Mouse (Mus musculus) liver, embryonic 15.5 days (tissue): Measurements from ENCODE around the gene Gm14226. TPM values are rescaled to one million over a fixed set of nuclear protein-coding genes. Genes with fewer than 3 reads are reported as not detected.
A peak's percentile ranks its signal among the peaks of the same experiment; 100 is the strongest.
"Not testable (repeated sequence)": the region's sequence is repeated elsewhere in the genome, so short reads cannot be mapped to it uniquely, and the experiment has no call there.

ENCODE experiments used
- ATAC-seq: fragments of 200-750 bp; cut with Nextera tagmentation; 2 replicates; pipeline ENCODE4 v1.8.0; 2017; ENCODE audit warnings: moderate number of reproducible peaks, mild to moderate bottlenecking, moderate library complexity; ENCODE audit not compliant: insufficient read depth
- H3K27ac ChIP-seq: fragments of 300-500 bp; sonication (generic); replicated peaks from 2 replicates; pipeline ENCODE4 v1.5.1; 2015; ENCODE audit warnings: mild to moderate bottlenecking, inconsistent platforms
- H3K27me3 ChIP-seq: fragments of 300-500 bp; sonication (generic); 2 replicates; pipeline ENCODE4 v1.6.1; 2015; ENCODE audit warnings: mild to moderate bottlenecking, inconsistent platforms
- H3K36me3 ChIP-seq: fragments of 300-500 bp; sonication (generic); replicated peaks from 2 replicates; pipeline ENCODE4 v1.6.1; 2015; ENCODE audit warnings: moderate library complexity, mild to moderate bottlenecking, inconsistent platforms
- H3K4me1 ChIP-seq: fragments of 300-500 bp; sonication (generic); replicated peaks from 2 replicates; pipeline ENCODE4 v1.6.1; 2015; ENCODE audit warnings: inconsistent platforms
- H3K4me2 ChIP-seq: fragments of 300-500 bp; sonication (generic); 2 replicates; pipeline ENCODE4 v1.6.1; 2015; ENCODE audit warnings: moderate library complexity, mild to moderate bottlenecking, inconsistent platforms
- H3K4me3 ChIP-seq: fragments of 300-500 bp; sonication (generic); replicated peaks from 2 replicates; pipeline ENCODE4 v1.5.1; 2015; ENCODE audit warnings: mild to moderate bottlenecking, inconsistent platforms
- H3K9ac ChIP-seq: fragments of 300-500 bp; sonication (generic); 2 replicates; pipeline ENCODE4 v1.6.1; 2015; ENCODE audit warnings: moderate library complexity, mild to moderate bottlenecking, inconsistent platforms
- H3K9me3 ChIP-seq: fragments of 300-500 bp; sonication (generic); replicated peaks from 2 replicates; pipeline ENCODE4 v1.6.1; 2016; ENCODE audit warnings: inconsistent platforms
- WGBS: fragments of 180-500 bp; shearing (Covaris S2); methylation state at CpG from one replicate; pipeline ENCODE4 v1.1.7; 2015; ENCODE audit warnings: mixed read lengths; ENCODE audit not compliant: insufficient replicate concordance; 5-methylcytosine and 5-hydroxymethylcytosine counted together
- polyA plus RNA-seq: library from polyadenylated mRNA; unstranded; fragments of >200 nt; fragmentation: Nextera tagmentation; extraction: Ambion mirVana; gene quantifications from 2 replicates; pipeline ENCODE4 v1.2.1, GENCODE M21; 2015

The Gm14226 gene
- polyA plus RNA-seq, 1 experiment from 2014 or later = 0.32 TPM

DNA sequence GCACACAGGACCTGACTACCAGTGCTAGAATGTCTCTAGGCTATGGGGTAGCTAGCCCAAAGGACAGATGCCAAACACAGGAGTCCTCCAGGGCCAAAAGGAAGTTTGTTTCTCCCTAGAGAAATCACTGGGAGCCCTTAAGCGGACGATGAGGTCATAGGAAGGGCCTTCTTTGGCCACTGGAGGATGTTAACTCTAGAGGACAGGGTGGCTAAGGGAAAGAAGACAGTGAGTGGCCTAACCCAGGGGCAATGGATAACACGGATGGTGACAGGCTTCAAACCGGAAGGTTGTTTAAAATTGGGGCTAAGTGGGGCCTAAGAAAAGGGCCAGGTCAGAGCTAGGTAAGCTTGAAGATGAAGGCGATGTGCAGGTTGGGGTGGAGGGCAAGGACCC lies 32.0 kb downstream of the Gm14226 start:
- H3K4me2 ChIP-seq = peak overlapping the region; percentile 93
- H3K4me1 ChIP-seq = peaks cover 26% of the 10 kb centered on the region
- 31% methylated on average over 5 of the region's 5 CpGs for WGBS
- no peaks in the 10 kb centered on the region for H3K27me3 ChIP-seq
- peak overlapping the region; percentile 69 for H3K9ac ChIP-seq
- peak; percentile 19 for ATAC-seq
- H3K27ac ChIP-seq = peak overlapping the region; percentile 57
- H3K36me3 ChIP-seq = no peaks in the 10 kb centered on the region
- H3K4me3 ChIP-seq = peak overlapping the region; percentile 59
- H3K9me3 ChIP-seq = no peaks in the 10 kb centered on the region

DNA sequence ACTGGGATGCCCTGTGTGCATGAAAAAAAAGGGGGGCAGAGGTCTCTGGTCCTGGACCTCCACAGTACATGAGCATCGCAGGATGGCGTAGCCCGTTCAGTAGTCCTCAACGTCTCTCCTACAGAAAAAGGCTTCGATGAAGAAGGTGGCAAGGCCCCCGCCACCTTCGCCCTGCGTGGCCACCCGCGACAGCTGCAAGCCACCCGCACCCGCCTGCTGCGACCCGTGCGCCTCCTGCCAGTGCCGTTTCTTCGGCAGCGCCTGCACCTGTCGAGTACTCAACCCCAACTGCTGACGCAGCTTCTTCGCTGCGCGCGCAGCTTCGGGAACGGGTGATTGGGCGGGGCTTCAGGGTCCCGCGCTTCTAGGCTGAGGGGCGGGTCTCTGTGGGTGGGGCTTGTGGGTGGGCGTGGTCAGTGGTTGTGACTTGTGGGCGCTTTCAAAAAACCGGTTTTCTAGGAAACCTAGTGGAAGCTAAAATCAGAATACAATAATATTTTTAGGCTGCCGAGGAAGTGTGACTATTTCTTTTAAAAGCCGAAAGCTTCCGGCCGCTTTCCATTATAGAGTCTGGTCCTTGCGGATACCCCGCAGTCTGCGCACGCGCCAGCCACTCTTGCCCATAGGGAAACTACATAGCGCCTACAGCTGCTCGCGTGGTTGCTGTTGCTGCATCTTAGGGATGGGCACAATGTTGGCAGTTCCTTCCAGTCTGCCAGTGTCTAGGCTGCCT lies 32.6 kb downstream of the Gm14226 start:
- Histone ChIP-seq H3K27me3 (no peaks in the 10 kb centered on the region), H3K9me3 (no peaks in the 10 kb centered on the region), H3K36me3 (no peaks in the 10 kb centered on the region), H3K9ac (peak overlapping the region; percentile 69), H3K4me2 (peak overlapping the region; percentile 93), H3K4me1 (peaks cover 26% of the 10 kb centered on the region), H3K27ac (peak overlapping the region; percentile 58), H3K4me3 (peak overlapping the region; percentile 59)
- WGBS = under 1% methylated on average over 45 of the region's 45 CpGs
- peak; percentile 87 for ATAC-seq

DNA sequence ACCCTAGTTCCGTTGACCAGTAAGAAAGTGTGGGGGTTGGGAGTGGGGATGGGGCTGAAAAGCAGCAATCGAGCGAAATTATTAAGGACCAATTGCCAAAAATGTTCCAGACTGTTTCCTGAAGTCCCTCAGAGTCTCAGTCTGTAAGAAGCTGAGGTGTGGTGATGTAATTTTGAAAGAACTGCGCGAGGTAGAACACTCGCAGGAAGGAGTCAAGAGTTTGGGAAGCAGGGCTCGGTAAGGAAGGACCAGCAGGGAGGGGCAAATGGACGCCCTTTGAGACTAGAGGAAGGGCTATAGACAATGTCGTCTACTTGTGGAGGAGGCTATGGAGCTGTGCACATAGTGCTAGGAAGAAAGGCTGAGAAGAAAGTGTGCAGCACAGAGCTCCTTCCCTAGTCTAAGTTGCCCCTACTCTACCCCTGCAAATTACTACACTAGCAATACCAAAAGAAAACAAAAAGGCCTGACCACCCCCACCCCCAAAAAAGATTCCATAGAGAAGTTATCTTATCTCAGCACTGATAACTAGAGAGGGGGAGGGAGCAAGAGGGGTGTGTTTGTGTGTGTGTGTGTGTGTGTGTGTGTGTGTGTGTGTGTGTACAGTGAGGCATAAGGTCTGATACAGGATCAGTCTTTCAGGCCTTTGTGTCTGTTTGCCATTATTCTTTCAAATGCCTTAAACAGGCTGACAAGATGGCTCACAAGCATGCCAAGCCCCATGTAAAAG lies 33.7 kb downstream of the Gm14226 start:
- H3K36me3 ChIP-seq = no peaks in the 10 kb centered on the region
- no peaks in the 10 kb centered on the region for H3K27me3 ChIP-seq
- H3K4me1 ChIP-seq = peaks cover 30% of the 10 kb centered on the region
- peak overlapping the region; percentile 59 for H3K4me3 ChIP-seq
- peak overlapping the region; percentile 49; the same call in 1 of the 2 replicates for H3K9ac ChIP-seq
- peak overlapping the region; percentile 75 for H3K27ac ChIP-seq
- 22% methylated on average over 9 of the region's 9 CpGs for WGBS
- H3K9me3 ChIP-seq = no peaks in the 10 kb centered on the region
- peak overlapping the region; percentile 93 for H3K4me2 ChIP-seq
- ATAC-seq = no peak

DNA sequence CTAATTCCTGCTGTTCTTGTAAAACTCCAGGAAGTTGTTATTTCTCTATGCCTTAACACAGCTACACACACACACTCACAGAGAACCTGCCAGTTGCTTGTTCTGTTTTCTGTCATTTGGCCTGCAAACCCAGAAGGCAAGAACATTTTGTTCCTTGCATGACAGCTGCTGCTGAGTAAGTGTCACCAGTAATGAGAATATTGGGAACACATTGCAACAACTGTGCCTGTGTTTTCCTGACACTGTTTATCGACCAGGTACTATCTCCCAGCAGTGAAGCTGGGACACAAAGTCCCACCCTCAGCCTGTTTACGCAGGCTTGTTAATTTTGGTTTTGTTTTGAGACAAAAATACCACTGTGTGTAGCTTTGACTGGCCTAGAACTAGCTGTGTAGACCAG lies 34.6 kb downstream of the Gm14226 start:
- ATAC-seq = no peak
- H3K27me3 ChIP-seq = no peaks in the 10 kb centered on the region
- no peaks in the 10 kb centered on the region for H3K36me3 ChIP-seq
- H3K4me2 ChIP-seq = no peak overlapping the region; the same call in 1 of the 2 replicates
- no peak overlapping the region for H3K9ac ChIP-seq
- H3K27ac ChIP-seq = peak overlapping the region; percentile 75
- peaks cover 30% of the 10 kb centered on the region for H3K4me1 ChIP-seq
- H3K4me3 ChIP-seq = no peak overlapping the region
- 66% methylated on average over 2 of the region's 2 CpGs for WGBS
- no peaks in the 10 kb centered on the region for H3K9me3 ChIP-seq

DNA sequence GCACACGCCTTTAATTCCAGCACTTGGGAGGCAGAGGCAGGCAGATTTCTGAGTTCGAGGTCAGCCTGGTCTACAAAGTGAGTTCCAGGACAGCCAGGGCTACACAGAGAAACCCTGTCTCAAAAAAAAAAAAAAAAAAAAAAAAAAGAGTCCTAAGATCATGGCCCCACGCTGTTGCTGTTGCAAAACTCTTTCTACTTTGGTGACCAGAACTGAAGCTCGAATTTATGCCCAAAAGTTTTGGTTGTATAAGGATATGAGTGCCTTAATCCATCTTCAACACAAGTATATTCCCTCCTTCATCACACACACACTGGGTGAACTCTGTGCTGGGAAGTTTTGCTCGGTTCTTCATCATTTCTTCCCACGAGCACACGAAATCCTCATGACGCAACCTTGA lies 35.4 kb downstream of the Gm14226 start:
- H3K4me2 ChIP-seq, H3K36me3 ChIP-seq, H3K27ac ChIP-seq, H3K9ac ChIP-seq, H3K27me3 ChIP-seq, ATAC-seq, H3K9me3 ChIP-seq, H3K4me3 ChIP-seq: not testable (repeated sequence)
- peaks cover 30% of the 10 kb centered on the region for H3K4me1 ChIP-seq
- 69% methylated on average over 8 of the region's 8 CpGs for WGBS

DNA sequence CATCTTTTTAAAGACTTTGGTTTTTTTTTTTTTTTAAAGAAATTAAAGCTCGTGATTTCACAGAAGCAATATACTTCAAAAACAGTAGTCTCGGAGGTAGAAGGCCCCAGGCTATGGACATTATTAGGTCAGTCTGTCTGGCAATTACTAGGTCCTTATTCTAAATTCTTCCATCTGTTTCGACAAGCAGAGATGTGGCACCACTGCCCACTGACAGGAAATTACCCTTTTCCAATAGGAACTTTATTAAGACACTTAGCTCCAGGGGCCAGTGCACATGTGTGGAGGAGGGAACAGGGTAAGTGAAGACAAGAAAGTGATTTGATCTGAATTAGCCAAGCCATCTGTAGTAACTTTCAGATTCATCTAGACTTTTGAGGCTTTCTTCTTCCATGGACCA lies 36.6 kb downstream of the Gm14226 start:
- Histone ChIP-seq H3K9ac (peak overlapping the region; percentile 11; the same call in 1 of the 2 replicates), H3K4me1 (peaks cover 30% of the 10 kb centered on the region), H3K9me3 (no peaks in the 10 kb centered on the region), H3K27ac (no peak overlapping the region), H3K4me3 (no peak overlapping the region), H3K4me2 (no peak overlapping the region), H3K36me3 (peaks cover 7% of the 10 kb centered on the region; the same call in 1 of the 2 replicates), H3K27me3 (no peaks in the 10 kb centered on the region)
- WGBS = 72% methylated on average over 3 of the region's 3 CpGs
- ATAC-seq = no peak

DNA sequence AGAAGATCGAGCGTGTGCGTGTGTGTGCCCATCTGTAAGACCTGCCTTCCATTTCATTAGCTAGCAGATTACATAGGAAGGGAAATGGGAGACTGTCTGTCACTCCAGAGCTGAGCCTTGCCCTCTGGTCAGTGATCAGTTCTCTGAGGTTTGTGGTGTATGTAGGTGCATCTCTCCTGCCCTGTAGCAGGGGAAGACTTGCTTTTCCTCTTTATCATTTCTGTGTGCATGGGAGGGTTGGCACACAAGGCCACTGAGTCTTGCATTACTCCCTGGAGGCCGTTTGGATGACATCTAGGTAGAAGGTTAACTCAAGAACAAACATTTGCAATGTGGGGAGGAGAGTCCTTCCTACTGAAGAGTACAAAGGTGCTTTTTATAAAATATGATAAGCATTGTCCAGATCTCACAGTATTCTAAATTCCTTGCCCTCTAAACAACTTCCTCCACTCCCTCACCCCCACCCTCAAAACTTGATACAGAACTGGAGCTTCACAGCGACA lies 38.1 kb downstream of the Gm14226 start:
- peaks cover 15% of the 10 kb centered on the region for H3K36me3 ChIP-seq
- no peak overlapping the region for H3K4me2 ChIP-seq
- no peaks in the 10 kb centered on the region for H3K27me3 ChIP-seq
- H3K27ac ChIP-seq = peak overlapping the region; percentile 48
- 58% methylated on average over 5 of the region's 5 CpGs for WGBS
- H3K9ac ChIP-seq = no peak overlapping the region
- H3K4me1 ChIP-seq = peaks cover 20% of the 10 kb centered on the region
- no peak overlapping the region for H3K4me3 ChIP-seq
- ATAC-seq = no peak
- H3K9me3 ChIP-seq = no peaks in the 10 kb centered on the region

DNA sequence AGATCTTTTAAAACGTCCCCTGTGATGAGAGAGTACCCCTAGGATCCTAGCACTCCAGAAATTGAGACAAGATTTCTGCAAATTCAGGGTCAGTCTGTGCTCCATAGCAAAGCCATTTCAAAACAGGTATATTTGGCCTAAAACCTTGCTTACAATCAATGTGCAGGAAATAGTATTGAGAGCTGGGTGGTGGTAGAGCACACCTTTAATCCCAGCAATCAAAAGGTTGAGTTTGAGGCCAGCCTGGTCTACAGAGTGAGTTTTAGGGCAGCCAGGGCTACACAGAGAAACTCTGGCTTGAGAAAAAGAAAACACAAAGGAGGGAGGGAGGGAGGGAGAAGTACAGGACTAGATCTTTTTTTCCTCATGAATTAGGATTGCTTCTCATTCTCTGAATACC lies 39.3 kb downstream of the Gm14226 start:
- H3K27me3 ChIP-seq = no peaks in the 10 kb centered on the region
- H3K9ac ChIP-seq = no peak overlapping the region
- ATAC-seq = no peak
- H3K4me1 ChIP-seq = peaks cover 8% of the 10 kb centered on the region
- H3K27ac ChIP-seq = no peak overlapping the region
- no peak overlapping the region for H3K4me3 ChIP-seq
- peaks cover 27% of the 10 kb centered on the region for H3K36me3 ChIP-seq
- no peak overlapping the region for H3K4me2 ChIP-seq
- WGBS = 56% methylated on average over 1 of the region's 1 CpGs
- H3K9me3 ChIP-seq = no peaks in the 10 kb centered on the region

DNA sequence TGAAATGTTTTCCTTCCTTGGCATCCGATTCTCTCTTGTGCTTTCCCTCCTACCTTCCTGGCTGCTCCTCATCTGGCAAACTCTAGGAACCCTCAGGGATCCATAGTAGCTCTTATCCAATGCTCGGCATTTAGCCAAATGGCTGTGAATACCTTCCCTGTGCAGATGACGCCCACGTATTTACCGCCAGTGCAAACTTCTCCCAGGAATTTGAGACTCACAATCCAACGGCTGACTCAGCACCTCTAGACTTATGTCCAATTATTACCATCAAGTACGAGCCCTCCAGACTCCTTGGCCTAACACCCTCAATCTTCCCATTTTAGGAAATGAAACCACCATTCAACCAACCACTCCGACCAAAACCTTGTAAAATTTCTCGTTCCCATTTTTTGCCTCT lies 53.0 kb downstream of the Gm14226 start:
- Histone ChIP-seq H3K4me2 (no peak overlapping the region), H3K4me1 (peaks cover 52% of the 10 kb centered on the region), H3K9ac (no peak overlapping the region), H3K27me3 (no peaks in the 10 kb centered on the region), H3K27ac (no peak overlapping the region), H3K36me3 (peaks cover 26% of the 10 kb centered on the region), H3K9me3 (no peaks in the 10 kb centered on the region), H3K4me3 (no peak overlapping the region)
- WGBS = 78% methylated on average over 9 of the region's 9 CpGs
- no peak for ATAC-seq

DNA sequence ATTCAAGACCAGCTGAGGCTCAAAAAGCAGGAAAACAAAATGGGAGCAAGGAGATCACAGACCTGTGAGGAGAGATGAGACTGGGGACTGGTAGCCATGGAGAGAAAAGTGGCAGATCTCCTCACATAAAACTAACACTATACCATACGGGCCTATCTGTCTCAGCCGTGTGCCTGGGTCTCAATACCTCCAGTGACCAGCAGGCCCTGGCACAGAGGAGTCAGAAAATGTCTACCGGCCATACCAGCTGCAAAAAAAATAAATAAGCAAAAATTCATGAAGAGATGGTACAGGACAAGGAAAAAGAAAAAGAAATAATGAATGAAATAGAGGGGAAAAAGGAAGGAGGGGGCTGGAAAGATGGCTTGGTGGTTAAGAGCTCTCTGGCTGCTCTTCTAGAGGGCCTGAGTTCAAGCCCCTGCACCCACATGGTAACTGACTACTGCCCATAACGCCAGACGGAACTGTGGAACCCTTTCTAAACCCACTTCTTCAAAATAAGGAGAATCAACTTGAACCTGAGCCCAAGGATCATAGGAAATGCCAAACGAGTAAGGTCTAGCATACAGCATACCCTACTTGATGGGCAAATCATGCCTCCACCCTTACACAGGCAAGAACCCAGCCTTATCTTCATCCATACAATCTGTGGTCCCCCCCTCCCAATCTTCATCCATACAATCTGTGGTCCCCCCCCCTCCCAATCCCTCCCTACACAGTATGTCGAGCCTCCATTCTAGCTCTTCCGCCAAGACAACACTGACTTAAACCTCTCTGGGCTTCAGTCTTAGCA lies 54.5 kb downstream of the Gm14226 start:
- Histone ChIP-seq H3K4me3 (peak overlapping the region; percentile 77), H3K27me3 (no peaks in the 10 kb centered on the region), H3K9ac (peak overlapping the region; percentile 84), H3K4me2 (peak overlapping the region; percentile 96), H3K36me3 (peaks cover 11% of the 10 kb centered on the region), H3K4me1 (peaks cover 52% of the 10 kb centered on the region), H3K27ac (0 out of 2 replicates have a peak overlapping the region, but pooled peaks have one; percentile 39), H3K9me3 (no peaks in the 10 kb centered on the region)
- no peak for ATAC-seq
- WGBS = 59% methylated on average over 8 of the region's 8 CpGs
